ENCODE assay signal across 28 mouse cellular contexts in the genomic region with DNA sequence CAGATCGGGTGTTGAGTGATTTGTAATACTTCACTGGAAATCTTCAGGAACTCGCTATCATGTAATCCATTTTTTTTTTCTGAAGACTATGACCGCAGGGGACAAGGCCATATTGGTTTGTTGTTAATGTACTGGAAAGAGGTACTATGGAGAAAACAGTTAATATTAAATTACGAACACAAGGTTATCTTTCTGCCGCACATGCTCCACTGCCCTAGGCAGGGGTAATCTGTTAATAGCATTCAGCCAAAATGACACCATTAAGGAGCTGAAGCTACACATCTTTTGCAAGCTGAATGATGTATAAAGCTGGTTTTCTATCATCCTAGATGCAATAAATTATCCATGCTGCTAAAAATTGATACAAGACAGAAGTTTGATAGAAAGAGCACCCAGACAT.
DNase-seq lines count a peak whose midpoint lies in the region; ATAC-seq and TF ChIP-seq lines count a peak whose summit lies in the region.
"Had no signal": no experiment of that assay in that cellular context is flagged by ENCODE, and none has a peak within 500 bp of the region (broad histone marks: within the 10 kb centered on the region; RNA-seq: fewer than 3 reads in every experiment).

No protein-coding gene starts in this region.

- H3K4me3 ChIP-seq in neural tube, embryonic 12.5 days, result no peak overlapping the region
- no peak overlapping the region for H3K4me3 ChIP-seq in hindbrain, embryonic 16.5 days (ENCODE audit: low read length)
- H3K4me3 ChIP-seq in midbrain, postnatal 0 days (ENCODE audit: low read depth, low read length), result no peak overlapping the region
- H3K4me3 ChIP-seq in kidney, adult 2 months (ENCODE audit: insufficient read depth, low read depth, low read length), result no peak overlapping the region
- no peak overlapping the region for H3K4me3 ChIP-seq in forebrain, embryonic 15.5 days
- H3K4me3 ChIP-seq: embryonic facial prominence, embryonic 12.5 days; layer of hippocampus, adult 2 months; limb, embryonic 13.5 days; lung, embryonic 15.5 days; stomach, embryonic 15.5 days had no signal

- 65% methylated on average over 5 of the region's 5 CpGs for WGBS in neural tube, embryonic 12.5 days
- 57% methylated on average over 5 of the region's 5 CpGs for WGBS in hindbrain, embryonic 16.5 days
- WGBS in midbrain, postnatal 0 days, result 52% methylated on average over 5 of the region's 5 CpGs
- 59% methylated on average over 5 of the region's 5 CpGs for WGBS in kidney, adult 2 months
- WGBS in forebrain, embryonic 15.5 days, result 79% methylated on average over 5 of the region's 5 CpGs

- H3K9ac ChIP-seq in neural tube, embryonic 12.5 days, result no peak overlapping the region
- no peak overlapping the region for H3K9ac ChIP-seq in hindbrain, embryonic 16.5 days (ENCODE audit: low read depth, low read length)
- H3K9ac ChIP-seq in midbrain, postnatal 0 days (replicated peaks; ENCODE audit: low read length, poor library complexity, severe bottlenecking), result no peak overlapping the region
- no peak overlapping the region for H3K9ac ChIP-seq in forebrain, embryonic 15.5 days (replicated peaks)
- H3K9ac ChIP-seq: embryonic facial prominence, embryonic 12.5 days; limb, embryonic 13.5 days; lung, embryonic 15.5 days; stomach, embryonic 15.5 days had no signal

- H3K4me2 ChIP-seq in neural tube, embryonic 12.5 days (replicated peaks), result no peak overlapping the region
- H3K4me2 ChIP-seq in hindbrain, embryonic 16.5 days (ENCODE audit: low read length), result no peak overlapping the region
- H3K4me2 ChIP-seq in midbrain, postnatal 0 days (ENCODE audit: low read depth, low read length, poor library complexity, severe bottlenecking), result no peak overlapping the region
- no peak overlapping the region for H3K4me2 ChIP-seq in forebrain, embryonic 15.5 days (replicated peaks)
- H3K4me2 ChIP-seq: embryonic facial prominence, embryonic 12.5 days; heart, embryonic 11.5 days; limb, embryonic 13.5 days; liver, embryonic 11.5 days; lung, embryonic 15.5 days; stomach, embryonic 15.5 days had no signal

- H3K36me3 ChIP-seq in neural tube, embryonic 12.5 days, result no peaks in the 10 kb centered on the region
- no peaks in the 10 kb centered on the region for H3K36me3 ChIP-seq in hindbrain, embryonic 16.5 days (ENCODE audit: control insufficient read depth, insufficient read depth, low read length)
- H3K36me3 ChIP-seq in midbrain, postnatal 0 days (ENCODE audit: insufficient read depth, low read length), result no peaks in the 10 kb centered on the region
- no peaks in the 10 kb centered on the region for H3K36me3 ChIP-seq in kidney, adult 2 months (ENCODE audit: control insufficient read depth, insufficient read depth, low read length)
- no peaks in the 10 kb centered on the region for H3K36me3 ChIP-seq in forebrain, embryonic 15.5 days
- H3K36me3 ChIP-seq: embryonic facial prominence, embryonic 12.5 days; limb, embryonic 13.5 days; lung, embryonic 15.5 days; stomach, embryonic 15.5 days had no signal

- peak; percentile 74; the same call in 1 of the 2 replicates for ATAC-seq in neural tube, embryonic 12.5 days (ENCODE audit: low FRiP score, low read depth)
- peak; percentile 54; the same call in 1 of the 2 replicates for ATAC-seq in hindbrain, embryonic 16.5 days
- peak; percentile 58; the same call in 1 of the 2 replicates for ATAC-seq in midbrain, postnatal 0 days (ENCODE audit: low FRiP score)
- ATAC-seq in activated CD4-positive, CD25-positive, alpha-beta regulatory T cell, adult 4 months, result no peak
- no peak for ATAC-seq in forebrain, embryonic 15.5 days (replicated peaks)
- ATAC-seq: CD4-positive, CD25-positive, alpha-beta regulatory T cell, adult 4 months; forebrain, embryonic 14.5 days; inflammation-experienced regulatory T-cells, adult 6 months had no signal

- no peaks in the 10 kb centered on the region for H3K4me1 ChIP-seq in neural tube, embryonic 12.5 days
- H3K4me1 ChIP-seq in hindbrain, embryonic 16.5 days (ENCODE audit: control insufficient read depth, insufficient read depth, low read depth, low read length), result no peaks in the 10 kb centered on the region
- H3K4me1 ChIP-seq in midbrain, postnatal 0 days (ENCODE audit: insufficient read depth, low read length), result no peaks in the 10 kb centered on the region
- no peaks in the 10 kb centered on the region for H3K4me1 ChIP-seq in kidney, adult 2 months (ENCODE audit: control insufficient read depth, insufficient read depth, low read length)
- H3K4me1 ChIP-seq in forebrain, embryonic 15.5 days, result no peaks in the 10 kb centered on the region
- H3K4me1 ChIP-seq: lung, embryonic 15.5 days; stomach, embryonic 15.5 days had no signal

- no peak for TF ChIP-seq POLR2A in kidney, adult 2 months (IDR thresholded peaks at IDR 0.05; ENCODE audit: low read depth, low read length)

- no peaks in the 10 kb centered on the region for H3K27me3 ChIP-seq in neural tube, embryonic 12.5 days (replicated peaks)
- H3K27me3 ChIP-seq in hindbrain, embryonic 16.5 days (replicated peaks; ENCODE audit: control insufficient read depth, insufficient read depth, low read length), result no peaks in the 10 kb centered on the region
- no peaks in the 10 kb centered on the region for H3K27me3 ChIP-seq in midbrain, postnatal 0 days (ENCODE audit: insufficient read depth, low read length)
- H3K27me3 ChIP-seq in kidney, adult 2 months (replicated peaks; ENCODE audit: control insufficient read depth, insufficient read depth, low read length), result no peaks in the 10 kb centered on the region
- H3K27me3 ChIP-seq in forebrain, embryonic 15.5 days, result no peaks in the 10 kb centered on the region
- H3K27me3 ChIP-seq: embryonic facial prominence, embryonic 12.5 days; limb, embryonic 13.5 days; lung, embryonic 15.5 days; stomach, embryonic 15.5 days had no signal

- no peaks in the 10 kb centered on the region for H3K9me3 ChIP-seq in neural tube, embryonic 12.5 days
- H3K9me3 ChIP-seq in hindbrain, embryonic 16.5 days (ENCODE audit: control insufficient read depth, low read length), result no peaks in the 10 kb centered on the region
- no peaks in the 10 kb centered on the region for H3K9me3 ChIP-seq in midbrain, postnatal 0 days (ENCODE audit: low read length)
- H3K9me3 ChIP-seq in forebrain, embryonic 15.5 days, result no peaks in the 10 kb centered on the region
- H3K9me3 ChIP-seq: embryonic facial prominence, embryonic 12.5 days; limb, embryonic 13.5 days; lung, embryonic 15.5 days; stomach, embryonic 15.5 days had no signal

- no peak overlapping the region for H3K27ac ChIP-seq in neural tube, embryonic 12.5 days
- no peak overlapping the region for H3K27ac ChIP-seq in hindbrain, embryonic 16.5 days (ENCODE audit: low read depth, low read length)
- H3K27ac ChIP-seq in midbrain, postnatal 0 days (ENCODE audit: low read depth, low read length), result peak overlapping the region; percentile 9; the same call in 1 of the 2 replicates
- H3K27ac ChIP-seq in kidney, adult 2 months (ENCODE audit: insufficient read depth, low read depth, low read length), result no peak overlapping the region
- H3K27ac ChIP-seq in forebrain, embryonic 15.5 days (replicated peaks), result no peak overlapping the region
- H3K27ac ChIP-seq: embryonic facial prominence, embryonic 12.5 days; layer of hippocampus, adult 2 months; limb, embryonic 13.5 days; lung, embryonic 15.5 days; stomach, embryonic 15.5 days had no signal

- DNase-seq in neural tube, embryonic 10.5 days (ENCODE audit: extremely low spot score, low spot score), result no peak
- DNase-seq in midbrain, postnatal 0 days (ENCODE audit: low spot score), result peak; percentile 15
- no peak for DNase-seq in kidney, adult 2 months
- DNase-seq: adrenal gland, adult 2 months; cerebellum, adult 8-10 months; cerebellum, postnatal 36 days; embryo, embryonic 11 days; gastrocnemius, postnatal 36 days; heart, adult 18-20 months; heart, postnatal 36 days; kidney, adult 11 months; kidney, postnatal 36 days; retina, postnatal 1 day; right cerebral cortex, postnatal 14 days had no signal

- TF ChIP-seq CTCF in midbrain, postnatal 0 days (IDR thresholded peaks at IDR 0.05), result no peak
- no peak for TF ChIP-seq CTCF in kidney, adult 2 months (conservative IDR thresholded peaks at IDR 0.05; ENCODE audit: insufficient read depth, insufficient read length, low read depth, low read length)

Comparison
In these comparisons a context has a peak if more than half of its experiments do, and no peak if none do; other contexts are left out.
1. ATAC-seq: peak in neural tube, embryonic 12.5 days (single experiment), hindbrain, embryonic 16.5 days (single experiment) and midbrain, postnatal 0 days (single experiment); none in activated CD4-positive, CD25-positive, alpha-beta regulatory T cell, adult 4 months (single experiment) and forebrain, embryonic 15.5 days (single experiment).